Mouse (Mus musculus): ENCODE measurements at regions not wholly inside any gene's neighbourhood (a gene's known extent, or its start where the extent isn't known, plus 50 kb on each side); places are given as distances from the start of the nearest gene placed in this dataset.
"Not testable (repeated sequence)": the region's sequence is repeated elsewhere in the genome, so short reads cannot be mapped to it uniquely, and the experiment has no call there.

DNA sequence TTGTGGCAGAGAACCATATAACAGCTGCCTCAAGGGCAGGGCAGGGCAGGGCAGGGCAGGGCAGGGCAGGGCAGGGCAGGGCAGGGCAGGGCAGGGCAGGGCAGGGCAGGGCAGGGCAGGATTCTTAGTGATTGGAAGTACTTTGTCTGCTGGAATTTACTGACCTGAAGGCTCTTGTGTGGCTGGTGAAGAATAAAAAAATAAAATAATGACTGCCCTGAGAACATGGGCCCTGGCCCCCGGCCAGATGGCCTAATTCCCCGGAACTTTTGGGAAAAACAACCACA is 169.3 kb downstream of the Qk start:
- not testable (repeated sequence) for H3K4me3 ChIP-seq (ENCODE audit: low read depth, low read length); ATAC-seq (replicated peaks; ENCODE audit: insufficient number of reproducible peaks, low FRiP score, low TSS enrichment); H3K9ac ChIP-seq (ENCODE audit: low read depth, low read length); H3K9me3 ChIP-seq (replicated peaks; ENCODE audit: control insufficient read depth, low read length); H3K27me3 ChIP-seq (ENCODE audit: control insufficient read depth, insufficient read depth, low read length); H3K27ac ChIP-seq (ENCODE audit: low read depth, low read length); H3K36me3 ChIP-seq (ENCODE audit: control insufficient read depth, insufficient read depth, low read length); H3K4me2 ChIP-seq
- WGBS (ENCODE audit: insufficient replicate concordance), result 87% methylated on average over 2 of the region's 2 CpGs
- H3K4me1 ChIP-seq (ENCODE audit: control insufficient read depth, insufficient read depth, low read length), result peaks cover 31% of the 10 kb centered on the region

DNA sequence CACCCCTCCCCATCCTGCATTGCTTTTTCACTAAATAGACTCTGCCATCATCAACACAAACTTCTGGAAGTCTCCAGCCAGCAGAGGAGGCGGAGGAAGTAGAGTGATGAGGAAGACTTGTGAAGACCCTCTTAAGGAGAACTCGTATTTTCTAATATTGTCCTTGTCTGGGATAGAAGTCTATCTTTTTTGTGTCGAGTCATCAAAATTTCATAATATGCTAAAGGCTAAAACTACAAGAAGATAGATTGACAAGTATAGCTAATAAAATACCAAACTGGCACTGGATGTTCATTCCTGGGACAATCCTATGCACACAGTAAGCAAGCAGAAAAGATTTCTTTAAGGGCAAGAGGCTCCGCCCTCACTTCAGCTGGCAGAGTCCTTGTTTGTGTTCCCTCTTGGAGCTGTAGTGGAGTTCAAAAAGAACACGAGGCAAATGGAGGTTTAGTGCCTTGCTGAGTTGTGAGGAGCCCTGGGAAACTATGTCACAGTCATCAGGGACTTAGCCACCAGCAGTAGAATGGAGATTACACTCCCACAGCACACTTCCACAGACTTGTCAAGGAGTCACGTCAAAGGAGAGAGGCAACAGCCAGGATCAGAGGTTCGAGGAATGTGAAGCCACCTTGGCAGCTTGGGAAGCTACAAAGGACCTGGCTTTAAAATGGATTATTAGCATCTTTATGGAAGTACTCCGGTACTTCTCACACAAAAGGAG is 169.8 kb downstream of the Qk start:
- WGBS (ENCODE audit: insufficient replicate concordance), result 70% methylated on average over 8 of the region's 8 CpGs
- Histone ChIP-seq H3K9ac (ENCODE audit: low read depth, low read length) (no peak overlapping the region), H3K27me3 (ENCODE audit: control insufficient read depth, insufficient read depth, low read length) (no peaks in the 10 kb centered on the region), H3K4me1 (ENCODE audit: control insufficient read depth, insufficient read depth, low read length) (peaks cover 31% of the 10 kb centered on the region), H3K9me3 (replicated peaks; ENCODE audit: control insufficient read depth, low read length) (no peaks in the 10 kb centered on the region), H3K4me3 (ENCODE audit: low read depth, low read length) (no peak overlapping the region), H3K27ac (ENCODE audit: low read depth, low read length) (no peak overlapping the region), H3K36me3 (ENCODE audit: control insufficient read depth, insufficient read depth, low read length) (no peaks in the 10 kb centered on the region), H3K4me2 (no peak overlapping the region)
- ATAC-seq (replicated peaks; ENCODE audit: insufficient number of reproducible peaks, low FRiP score, low TSS enrichment), result no peak

DNA sequence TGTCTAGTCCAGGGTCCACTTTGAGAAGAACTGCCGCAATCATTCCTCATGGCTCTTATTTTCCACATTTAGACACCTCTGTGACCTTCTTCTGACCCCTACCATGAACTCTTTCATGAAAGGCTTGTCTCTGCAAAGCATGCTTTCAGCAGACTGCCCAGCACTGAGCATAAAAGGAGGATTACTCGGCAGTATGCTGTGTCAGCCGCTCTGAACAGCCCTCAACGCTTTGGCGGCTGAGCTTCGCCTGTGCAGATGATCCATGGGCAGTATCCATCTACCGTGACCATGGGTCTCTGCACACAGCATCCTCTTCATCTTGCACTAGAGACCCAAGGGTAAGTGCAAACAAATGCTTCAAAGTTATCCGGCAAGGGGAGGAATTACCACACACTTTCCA is 172.5 kb downstream of the Qk start:
- H3K9ac ChIP-seq (ENCODE audit: low read depth, low read length), result no peak overlapping the region
- 45% methylated on average over 8 of the region's 8 CpGs for WGBS (ENCODE audit: insufficient replicate concordance)
- H3K36me3 ChIP-seq (ENCODE audit: control insufficient read depth, insufficient read depth, low read length), result no peaks in the 10 kb centered on the region
- H3K4me1 ChIP-seq (ENCODE audit: control insufficient read depth, insufficient read depth, low read length), result peaks cover 16% of the 10 kb centered on the region; the same call in 1 of the 2 replicates
- no peaks in the 10 kb centered on the region for H3K27me3 ChIP-seq (ENCODE audit: control insufficient read depth, insufficient read depth, low read length)
- H3K9me3 ChIP-seq (replicated peaks; ENCODE audit: control insufficient read depth, low read length), result no peaks in the 10 kb centered on the region
- H3K4me3 ChIP-seq (ENCODE audit: low read depth, low read length), result no peak overlapping the region
- no peak overlapping the region for H3K4me2 ChIP-seq
- 0 out of 2 replicates have a peak, but pooled peaks have one; percentile 39 for ATAC-seq (replicated peaks; ENCODE audit: insufficient number of reproducible peaks, low FRiP score, low TSS enrichment)
- H3K27ac ChIP-seq (ENCODE audit: low read depth, low read length), result no peak overlapping the region

DNA sequence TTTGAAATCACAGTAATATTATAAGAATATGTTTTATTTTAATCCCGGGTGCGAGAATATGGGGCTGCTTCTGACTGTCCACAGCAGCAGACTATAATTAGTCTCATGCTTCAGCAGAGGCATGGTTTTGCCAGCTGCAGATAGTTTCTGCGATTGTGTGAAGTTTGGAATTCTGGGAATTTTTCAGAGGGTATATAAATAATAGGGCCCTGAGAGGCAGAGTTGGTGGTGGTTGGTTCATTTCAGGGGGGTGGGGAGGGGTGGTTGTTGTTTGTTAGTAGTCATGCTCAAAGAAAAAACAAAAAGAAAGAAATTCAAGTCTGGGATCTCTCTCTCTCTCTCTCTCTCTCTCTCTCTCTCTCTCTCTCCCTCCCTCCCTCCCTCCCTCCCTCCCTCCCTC is 173.1 kb downstream of the Qk start:
- Histone ChIP-seq H3K27me3 (ENCODE audit: control insufficient read depth, insufficient read depth, low read length) (no peaks in the 10 kb centered on the region), H3K27ac (ENCODE audit: low read depth, low read length) (no peak overlapping the region), H3K9me3 (replicated peaks; ENCODE audit: control insufficient read depth, low read length) (no peaks in the 10 kb centered on the region), H3K36me3 (ENCODE audit: control insufficient read depth, insufficient read depth, low read length) (no peaks in the 10 kb centered on the region), H3K9ac (ENCODE audit: low read depth, low read length) (no peak overlapping the region), H3K4me1 (ENCODE audit: control insufficient read depth, insufficient read depth, low read length) (peaks cover 14% of the 10 kb centered on the region; the same call in 1 of the 2 replicates), H3K4me3 (ENCODE audit: low read depth, low read length) (no peak overlapping the region), H3K4me2 (no peak overlapping the region)
- no peak for ATAC-seq (replicated peaks; ENCODE audit: insufficient number of reproducible peaks, low FRiP score, low TSS enrichment)
- WGBS (ENCODE audit: insufficient replicate concordance), result 47% methylated on average over 3 of the region's 3 CpGs

DNA sequence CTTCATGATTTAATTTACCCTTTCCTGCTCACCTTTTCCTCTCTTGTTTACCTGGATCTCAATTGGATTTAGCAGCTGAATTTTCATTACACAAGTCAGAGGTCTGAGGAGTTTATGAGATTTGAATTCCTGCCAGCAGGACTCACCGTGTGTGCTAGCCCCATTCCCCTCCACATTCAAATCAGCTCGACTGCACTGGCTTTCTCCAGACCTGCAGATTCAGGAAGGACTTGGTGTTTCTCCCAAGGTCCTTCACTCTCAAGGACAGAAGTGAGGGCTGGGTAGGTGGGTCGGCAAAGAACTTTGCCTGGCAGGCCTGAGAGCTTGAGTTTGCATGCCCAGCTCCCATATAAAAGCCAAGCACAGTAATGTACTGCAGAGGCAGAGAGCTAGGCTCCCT is 180.8 kb downstream of the Qk start:
- Histone ChIP-seq H3K4me2 (no peak overlapping the region), H3K4me1 (ENCODE audit: control insufficient read depth, insufficient read depth, low read length) (no peaks in the 10 kb centered on the region), H3K4me3 (ENCODE audit: low read depth, low read length) (no peak overlapping the region), H3K27ac (ENCODE audit: low read depth, low read length) (no peak overlapping the region), H3K9ac (ENCODE audit: low read depth, low read length) (no peak overlapping the region), H3K9me3 (replicated peaks; ENCODE audit: control insufficient read depth, low read length) (no peaks in the 10 kb centered on the region; the same call in 1 of the 2 replicates), H3K36me3 (ENCODE audit: control insufficient read depth, insufficient read depth, low read length) (no peaks in the 10 kb centered on the region), H3K27me3 (ENCODE audit: control insufficient read depth, insufficient read depth, low read length) (no peaks in the 10 kb centered on the region)
- ATAC-seq (replicated peaks; ENCODE audit: insufficient number of reproducible peaks, low FRiP score, low TSS enrichment), result no peak
- WGBS (ENCODE audit: insufficient replicate concordance), result 36% methylated on average over 3 of the region's 3 CpGs

DNA sequence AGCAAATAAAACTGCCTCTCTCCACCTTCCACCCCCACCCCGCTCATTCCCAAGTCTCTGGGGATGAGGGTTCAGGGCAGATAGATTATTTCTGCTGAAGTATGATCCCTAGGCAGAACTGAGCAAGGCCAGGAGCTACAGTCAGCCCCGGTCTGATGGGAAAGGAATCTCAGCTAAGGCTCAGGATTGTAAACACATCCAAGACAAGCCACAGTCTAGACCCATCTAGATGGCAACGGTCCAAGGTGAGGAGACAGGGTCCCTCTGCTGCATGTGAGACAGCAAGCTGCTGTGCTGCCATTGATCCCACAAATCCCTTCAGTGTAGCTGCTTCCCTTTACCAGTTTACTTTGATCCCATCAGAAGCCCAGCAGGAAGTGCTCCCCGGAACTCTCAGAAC is 181.3 kb downstream of the Qk start:
- no peaks in the 10 kb centered on the region for H3K36me3 ChIP-seq (ENCODE audit: control insufficient read depth, insufficient read depth, low read length)
- H3K4me2 ChIP-seq, result no peak overlapping the region
- H3K9ac ChIP-seq (ENCODE audit: low read depth, low read length), result no peak overlapping the region
- no peaks in the 10 kb centered on the region for H3K4me1 ChIP-seq (ENCODE audit: control insufficient read depth, insufficient read depth, low read length)
- H3K27ac ChIP-seq (ENCODE audit: low read depth, low read length), result no peak overlapping the region
- ATAC-seq (replicated peaks; ENCODE audit: insufficient number of reproducible peaks, low FRiP score, low TSS enrichment), result no peak
- WGBS (ENCODE audit: insufficient replicate concordance), result 57% methylated on average over 4 of the region's 4 CpGs
- no peaks in the 10 kb centered on the region for H3K27me3 ChIP-seq (ENCODE audit: control insufficient read depth, insufficient read depth, low read length)
- no peak overlapping the region for H3K4me3 ChIP-seq (ENCODE audit: low read depth, low read length)
- no peaks in the 10 kb centered on the region; the same call in 1 of the 2 replicates for H3K9me3 ChIP-seq (replicated peaks; ENCODE audit: control insufficient read depth, low read length)

DNA sequence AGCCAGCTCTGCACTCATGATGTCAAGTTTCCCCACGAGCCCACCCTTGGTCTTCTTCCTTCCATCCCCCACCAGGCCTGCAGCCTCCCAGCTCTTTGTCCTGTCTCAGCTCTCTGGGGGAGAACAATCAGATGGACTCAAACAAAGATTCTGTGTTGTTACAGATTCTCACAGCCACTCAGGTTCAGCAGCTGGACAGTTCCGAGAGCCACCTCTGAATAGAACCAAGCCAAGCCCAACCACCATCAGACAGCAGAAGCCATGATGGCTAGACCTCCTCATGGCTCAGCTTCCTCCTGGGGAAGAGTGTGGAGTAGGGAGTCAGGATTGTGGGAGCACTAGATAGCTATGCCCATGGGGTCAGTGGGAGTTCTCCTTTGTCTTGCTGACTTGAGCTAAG is 184.5 kb downstream of the Qk start:
- Histone ChIP-seq H3K4me2 (no peak overlapping the region), H3K9me3 (replicated peaks; ENCODE audit: control insufficient read depth, low read length) (no peaks in the 10 kb centered on the region), H3K9ac (ENCODE audit: low read depth, low read length) (no peak overlapping the region), H3K27ac (ENCODE audit: low read depth, low read length) (no peak overlapping the region), H3K36me3 (ENCODE audit: control insufficient read depth, insufficient read depth, low read length) (no peaks in the 10 kb centered on the region), H3K4me3 (ENCODE audit: low read depth, low read length) (no peak overlapping the region), H3K27me3 (ENCODE audit: control insufficient read depth, insufficient read depth, low read length) (no peaks in the 10 kb centered on the region), H3K4me1 (ENCODE audit: control insufficient read depth, insufficient read depth, low read length) (peaks cover 4% of the 10 kb centered on the region)
- WGBS (ENCODE audit: insufficient replicate concordance), result 59% methylated on average over 2 of the region's 2 CpGs
- no peak for ATAC-seq (replicated peaks; ENCODE audit: insufficient number of reproducible peaks, low FRiP score, low TSS enrichment)

DNA sequence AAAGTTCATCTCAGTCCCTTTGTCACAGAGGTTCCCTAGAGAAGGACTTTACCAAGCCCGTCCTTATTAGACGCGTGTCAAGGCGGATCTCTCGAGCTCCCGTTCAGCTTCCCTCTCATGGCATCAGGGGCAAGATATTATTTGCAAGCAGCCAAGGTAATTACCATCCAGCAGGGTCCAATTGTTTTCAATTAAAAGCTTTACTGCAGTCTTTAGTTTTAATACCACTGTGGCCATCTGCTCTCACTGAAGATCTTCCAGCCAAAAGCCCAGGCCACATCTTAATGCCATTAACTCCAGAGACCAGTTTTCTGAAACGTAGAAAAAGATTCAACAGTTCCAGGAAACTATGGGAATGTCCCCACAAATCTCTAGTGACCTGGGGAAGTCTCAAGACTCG is 191.1 kb downstream of the Qk start:
- Histone ChIP-seq H3K4me2 (no peak overlapping the region), H3K9ac (ENCODE audit: low read depth, low read length) (no peak overlapping the region)

DNA sequence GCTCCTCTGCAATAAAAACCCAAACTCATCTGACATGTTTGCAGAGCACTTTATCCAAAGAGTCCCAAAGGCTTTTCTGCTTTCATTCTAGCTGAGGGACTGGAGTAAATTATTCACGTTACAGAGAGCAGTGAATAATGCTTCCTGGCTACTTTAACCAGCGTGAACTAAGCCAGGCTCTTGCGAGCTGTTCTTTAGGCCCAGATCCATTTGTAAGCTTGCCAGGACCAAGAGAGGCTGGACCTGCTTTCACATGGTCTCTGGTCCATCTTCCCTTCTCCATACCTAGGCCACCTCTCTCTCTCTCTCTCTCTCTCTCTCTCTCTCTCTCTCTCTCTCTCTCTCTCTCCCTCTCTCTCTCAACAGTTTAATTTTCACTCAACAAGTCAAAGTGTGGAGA is 197.2 kb downstream of the Qk start:
- WGBS (ENCODE audit: insufficient replicate concordance), result 78% methylated on average over 3 of the region's 3 CpGs

More for the DNA sequence above, 191.1 kb downstream of the Qk start:
- no peak overlapping the region for H3K4me3 ChIP-seq (ENCODE audit: low read depth, low read length)
- 54% methylated on average over 8 of the region's 8 CpGs for WGBS (ENCODE audit: insufficient replicate concordance)
- no peaks in the 10 kb centered on the region for H3K36me3 ChIP-seq (ENCODE audit: control insufficient read depth, insufficient read depth, low read length)
- H3K4me1 ChIP-seq (ENCODE audit: control insufficient read depth, insufficient read depth, low read length), result peaks cover 6% of the 10 kb centered on the region
- no peaks in the 10 kb centered on the region for H3K9me3 ChIP-seq (replicated peaks; ENCODE audit: control insufficient read depth, low read length)
- no peaks in the 10 kb centered on the region for H3K27me3 ChIP-seq (ENCODE audit: control insufficient read depth, insufficient read depth, low read length)
- H3K27ac ChIP-seq (ENCODE audit: low read depth, low read length), result no peak overlapping the region
- no peak for ATAC-seq (replicated peaks; ENCODE audit: insufficient number of reproducible peaks, low FRiP score, low TSS enrichment)

More for the DNA sequence above, 197.2 kb downstream of the Qk start:
- Histone ChIP-seq H3K9ac (ENCODE audit: low read depth, low read length) (no peak overlapping the region), H3K27me3 (ENCODE audit: control insufficient read depth, insufficient read depth, low read length) (no peaks in the 10 kb centered on the region), H3K27ac (ENCODE audit: low read depth, low read length) (no peak overlapping the region), H3K4me2 (no peak overlapping the region), H3K4me1 (ENCODE audit: control insufficient read depth, insufficient read depth, low read length) (no peaks in the 10 kb centered on the region), H3K4me3 (ENCODE audit: low read depth, low read length) (no peak overlapping the region), H3K36me3 (ENCODE audit: control insufficient read depth, insufficient read depth, low read length) (no peaks in the 10 kb centered on the region), H3K9me3 (replicated peaks; ENCODE audit: control insufficient read depth, low read length) (0 out of 2 replicates have a peak, but pooled peaks cover 2% of the 10 kb centered on the region)
- no peak for ATAC-seq (replicated peaks; ENCODE audit: insufficient number of reproducible peaks, low FRiP score, low TSS enrichment)

Data from heart, embryonic 11.5 days (tissue).